Mouse (Mus musculus) limb, embryonic 13.5 days (tissue): ENCODE measurements at regions not wholly inside any gene's neighbourhood (a gene's known extent, or its start where the extent isn't known, plus 50 kb on each side); places are given as distances from the start of the nearest gene placed in this dataset.

ENCODE experiments used
- ATAC-seq: fragments of 200-750 bp; cut with Nextera tagmentation; 2 replicates; pipeline ENCODE4 v1.8.0; 2017; ENCODE audit warnings: low read depth, moderate number of reproducible peaks, moderate TSS enrichment; ENCODE audit not compliant: low FRiP score
- H3K27ac ChIP-seq: fragments of 300-500 bp; sonication (generic); 2 replicates; pipeline ENCODE4 v1.5.1; 2015; ENCODE audit warnings: inconsistent platforms, mild to moderate bottlenecking, moderate library complexity
- H3K27me3 ChIP-seq: fragments of 300-500 bp; sonication (generic); 2 replicates; pipeline ENCODE4 v1.6.1; 2015; ENCODE audit warnings: mild to moderate bottlenecking, inconsistent platforms
- H3K36me3 ChIP-seq: fragments of 300-500 bp; sonication (generic); 2 replicates; pipeline ENCODE4 v1.6.1; 2015; ENCODE audit warnings: inconsistent platforms, mild to moderate bottlenecking, moderate library complexity
- H3K4me1 ChIP-seq: fragments of 300-500 bp; sonication (generic); 2 replicates; pipeline ENCODE4 v1.6.1; 2015; ENCODE audit warnings: inconsistent platforms
- H3K4me2 ChIP-seq: fragments of 300-500 bp; sonication (generic); replicated peaks from 2 replicates; pipeline ENCODE4 v1.6.1; 2015; ENCODE audit warnings: inconsistent platforms, mild to moderate bottlenecking, moderate library complexity
- H3K4me3 ChIP-seq: fragments of 300-500 bp; sonication (generic); 2 replicates; pipeline ENCODE4 v1.5.1; 2015; ENCODE audit warnings: moderate library complexity, mild to moderate bottlenecking, inconsistent platforms
- H3K9ac ChIP-seq: fragments of 300-500 bp; sonication (generic); 2 replicates; pipeline ENCODE4 v1.6.1; 2015; ENCODE audit warnings: mild to moderate bottlenecking, inconsistent platforms
- H3K9me3 ChIP-seq: fragments of 300-500 bp; sonication (generic); 2 replicates; pipeline ENCODE4 v1.6.1; 2016; ENCODE audit warnings: inconsistent platforms
- WGBS: fragments of 180-500 bp; shearing (Covaris S2); methylation state at CpG from one replicate; pipeline ENCODE4 v1.1.7; 2015; 5-methylcytosine and 5-hydroxymethylcytosine counted together

DNA sequence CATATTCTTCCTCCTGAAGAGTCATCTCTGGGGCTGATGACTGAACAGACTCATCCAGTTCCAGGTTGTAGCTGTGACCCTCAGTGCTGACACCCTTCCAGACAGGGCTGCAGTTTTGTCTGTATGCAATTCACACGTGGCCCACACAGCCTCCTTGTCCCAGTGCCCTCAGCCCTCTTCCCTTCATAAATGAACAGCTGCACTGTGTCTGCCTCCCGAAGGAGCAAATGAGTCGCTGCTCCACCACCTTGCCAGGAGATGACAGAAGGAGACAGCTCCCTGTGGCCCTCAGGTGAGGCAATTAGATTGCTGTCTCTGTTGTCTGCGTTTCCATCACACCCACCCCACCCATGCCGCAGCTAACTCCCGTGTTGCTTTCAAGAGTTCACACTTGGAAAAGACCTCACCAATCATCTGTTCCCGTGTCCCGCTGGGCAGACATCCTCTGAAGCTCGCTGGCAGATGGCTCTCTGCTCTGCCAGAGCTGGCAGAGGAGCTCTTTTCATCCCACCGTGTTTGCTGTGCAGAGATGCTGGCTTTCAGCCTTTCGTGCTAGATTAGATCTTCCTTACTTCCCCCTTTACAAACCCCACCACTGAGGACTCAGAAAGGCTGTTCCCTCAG, 135.5 kb upstream of the Slc35f3 start:
- H3K27ac ChIP-seq, result no peak overlapping the region
- no peak overlapping the region for H3K9ac ChIP-seq
- no peak for ATAC-seq
- no peak overlapping the region for H3K4me3 ChIP-seq
- no peaks in the 10 kb centered on the region for H3K27me3 ChIP-seq
- H3K4me1 ChIP-seq, result no peaks in the 10 kb centered on the region
- no peak overlapping the region for H3K4me2 ChIP-seq
- H3K36me3 ChIP-seq, result no peaks in the 10 kb centered on the region
- 32% methylated on average over 11 of the region's 11 CpGs for WGBS
- H3K9me3 ChIP-seq, result no peaks in the 10 kb centered on the region

DNA sequence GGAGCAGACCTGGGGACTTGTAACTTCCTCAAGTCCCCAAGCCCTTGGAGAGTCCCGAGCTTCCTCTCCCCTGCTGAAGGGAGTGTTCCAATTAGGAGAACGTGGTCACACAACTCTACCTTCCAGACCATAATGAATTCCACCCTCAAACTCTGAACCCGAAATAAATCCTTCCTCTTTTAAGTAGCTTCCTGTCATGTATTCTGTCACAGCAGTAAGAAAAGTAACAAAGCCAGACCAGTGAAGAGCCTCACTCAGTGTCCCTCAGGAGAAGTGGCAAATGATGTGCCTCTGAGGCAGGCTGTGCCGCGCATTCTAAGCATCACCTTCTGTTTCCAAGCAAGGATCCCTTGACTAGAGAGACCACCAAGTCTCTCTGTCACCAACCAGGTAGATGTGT, 134.4 kb upstream of the Slc35f3 start:
- H3K36me3 ChIP-seq, result no peaks in the 10 kb centered on the region
- no peaks in the 10 kb centered on the region for H3K9me3 ChIP-seq
- 50% methylated on average over 5 of the region's 5 CpGs for WGBS
- no peak overlapping the region for H3K9ac ChIP-seq
- H3K4me1 ChIP-seq, result no peaks in the 10 kb centered on the region
- no peak for ATAC-seq
- H3K4me3 ChIP-seq, result no peak overlapping the region
- H3K4me2 ChIP-seq, result no peak overlapping the region
- no peak overlapping the region for H3K27ac ChIP-seq
- no peaks in the 10 kb centered on the region for H3K27me3 ChIP-seq

DNA sequence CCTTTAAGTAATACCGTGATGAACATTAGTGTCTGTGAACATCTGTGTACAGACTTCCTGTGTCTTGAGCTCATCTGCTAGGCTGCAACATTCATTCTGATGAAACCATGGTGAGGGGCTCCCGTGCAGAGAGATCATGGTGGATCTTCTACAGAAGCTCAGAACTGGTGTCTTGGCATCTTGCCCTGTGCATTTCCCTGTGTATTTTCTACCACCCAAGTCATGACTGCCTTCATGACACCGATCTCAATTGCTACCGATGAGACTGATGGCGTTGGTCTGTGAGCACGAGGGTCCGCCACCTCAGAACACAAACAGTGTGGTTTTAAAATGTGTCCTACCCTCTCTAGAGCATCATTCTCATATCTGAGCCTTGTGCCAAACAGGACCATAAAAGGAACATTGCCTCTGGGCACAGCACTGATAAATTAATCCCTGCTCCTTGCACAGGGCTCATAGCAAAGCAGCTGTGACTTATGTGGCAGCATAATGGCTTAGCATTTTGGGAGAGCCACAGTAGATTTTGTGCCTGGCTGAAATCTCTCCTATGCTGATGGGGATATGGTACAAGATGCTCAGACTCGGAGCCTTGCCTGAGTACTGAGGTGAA, 132.8 kb upstream of the Slc35f3 start:
- Histone ChIP-seq H3K36me3 (no peaks in the 10 kb centered on the region), H3K9ac (no peak overlapping the region), H3K4me1 (no peaks in the 10 kb centered on the region), H3K27me3 (no peaks in the 10 kb centered on the region), H3K4me2 (no peak overlapping the region), H3K9me3 (no peaks in the 10 kb centered on the region), H3K27ac (no peak overlapping the region), H3K4me3 (no peak overlapping the region)
- WGBS, result 81% methylated on average over 8 of the region's 8 CpGs
- no peak for ATAC-seq

DNA sequence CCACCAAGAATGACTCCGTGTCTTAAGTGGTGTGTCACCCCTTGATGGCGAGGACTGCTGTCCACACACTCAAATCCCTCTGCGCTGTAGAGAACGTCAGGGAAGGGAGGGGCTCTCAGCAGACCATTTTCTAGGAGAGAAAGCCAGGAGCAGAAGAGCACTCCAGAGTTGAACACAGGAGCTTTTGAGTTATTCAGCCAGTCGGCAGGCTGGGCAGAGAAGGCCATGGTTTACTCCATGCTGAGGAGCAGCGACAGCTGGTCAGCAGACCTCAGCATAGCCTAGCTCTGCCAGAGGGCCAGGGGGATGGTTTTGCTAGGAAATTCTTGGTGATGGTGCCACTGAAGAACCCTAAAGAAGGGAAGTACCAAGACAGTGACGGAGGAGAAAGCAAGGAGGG, 132.0 kb upstream of the Slc35f3 start:
- Histone ChIP-seq H3K4me2 (no peak overlapping the region), H3K4me3 (no peak overlapping the region), H3K36me3 (no peaks in the 10 kb centered on the region), H3K4me1 (no peaks in the 10 kb centered on the region), H3K27ac (no peak overlapping the region), H3K27me3 (no peaks in the 10 kb centered on the region), H3K9ac (no peak overlapping the region), H3K9me3 (no peaks in the 10 kb centered on the region)
- WGBS, result 78% methylated on average over 7 of the region's 7 CpGs
- no peak for ATAC-seq

DNA sequence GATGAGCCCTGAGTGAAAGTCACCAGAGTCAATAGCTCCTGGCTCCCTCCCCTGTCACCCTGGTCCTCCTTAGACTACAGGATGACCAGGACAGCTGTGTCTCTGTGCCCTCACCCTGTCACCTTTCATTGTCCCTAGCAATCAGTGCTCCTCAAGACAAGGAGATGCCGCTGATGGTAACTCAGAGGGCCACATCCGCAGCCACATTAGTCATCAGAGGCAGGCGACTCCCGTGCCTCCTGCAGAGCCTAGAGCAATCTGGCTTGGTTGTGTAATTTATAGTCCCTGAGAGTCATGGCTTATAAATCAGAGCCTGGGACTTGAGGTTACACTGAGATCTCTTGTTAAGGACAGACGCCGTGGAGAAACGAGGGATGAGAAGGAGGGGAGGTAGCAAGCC, 123.9 kb upstream of the Slc35f3 start:
- 16% methylated on average over 7 of the region's 7 CpGs for whole genome bisulfite sequencing
- Histone ChIP-seq H3K36me3 (no peaks in the 10 kb centered on the region), H3K4me2 (no peak overlapping the region), H3K9ac (no peak overlapping the region), H3K9me3 (no peaks in the 10 kb centered on the region), H3K27ac (no peak overlapping the region), H3K4me3 (no peak overlapping the region), H3K27me3 (no peaks in the 10 kb centered on the region), H3K4me1 (0 out of 2 replicates have a peak, but pooled peaks cover 3% of the 10 kb centered on the region)
- no peak for ATAC-seq

DNA sequence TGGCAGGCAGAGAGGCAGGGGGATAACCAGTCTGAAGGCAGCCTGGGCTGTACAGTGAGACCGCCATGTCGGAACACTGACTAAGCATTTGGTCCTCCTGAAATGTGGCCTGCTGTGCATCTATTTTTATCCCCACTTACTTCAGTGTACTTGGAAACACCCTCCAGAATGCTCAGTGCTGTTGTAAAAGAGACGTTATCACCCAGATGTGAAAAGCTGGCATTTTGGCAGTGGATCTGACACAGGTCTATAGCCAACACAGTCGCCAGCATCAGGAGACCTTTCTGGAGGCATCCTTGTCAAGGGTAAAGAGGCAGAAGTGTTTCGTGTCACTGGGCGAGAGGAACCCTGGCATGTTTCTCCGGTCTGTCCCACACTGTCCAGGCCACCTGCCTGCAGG, 122.1 kb upstream of the Slc35f3 start:
- Histone ChIP-seq H3K9ac (no peak overlapping the region), H3K27ac (no peak overlapping the region), H3K27me3 (no peaks in the 10 kb centered on the region), H3K4me1 (0 out of 2 replicates have a peak, but pooled peaks cover 3% of the 10 kb centered on the region), H3K4me3 (no peak overlapping the region), H3K9me3 (no peaks in the 10 kb centered on the region), H3K36me3 (no peaks in the 10 kb centered on the region), H3K4me2 (no peak overlapping the region)
- ATAC-seq, result no peak
- 86% methylated on average over 7 of the region's 7 CpGs for WGBS

DNA sequence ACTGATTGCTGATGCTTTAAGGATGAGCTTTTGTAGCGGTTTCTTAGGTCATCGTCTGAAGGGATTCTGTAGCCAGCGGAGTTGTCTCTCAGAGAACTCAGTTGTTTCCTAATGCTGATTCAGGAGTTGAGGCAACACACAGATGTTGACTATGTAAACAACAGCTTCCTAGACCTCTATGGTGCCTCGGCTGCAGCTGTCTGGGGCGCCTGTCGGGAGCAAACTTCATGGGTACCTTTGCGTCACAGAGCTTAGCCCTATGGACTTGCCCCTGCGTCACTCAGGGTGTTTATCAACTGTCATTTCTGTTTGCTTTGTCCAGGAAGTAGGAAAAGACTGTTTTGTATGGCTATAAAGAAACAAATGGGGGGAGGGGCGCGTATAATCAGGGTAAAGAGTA, 120.5 kb upstream of the Slc35f3 start:
- WGBS, result 86% methylated on average over 10 of the region's 10 CpGs
- H3K27me3 ChIP-seq, result no peaks in the 10 kb centered on the region

DNA sequence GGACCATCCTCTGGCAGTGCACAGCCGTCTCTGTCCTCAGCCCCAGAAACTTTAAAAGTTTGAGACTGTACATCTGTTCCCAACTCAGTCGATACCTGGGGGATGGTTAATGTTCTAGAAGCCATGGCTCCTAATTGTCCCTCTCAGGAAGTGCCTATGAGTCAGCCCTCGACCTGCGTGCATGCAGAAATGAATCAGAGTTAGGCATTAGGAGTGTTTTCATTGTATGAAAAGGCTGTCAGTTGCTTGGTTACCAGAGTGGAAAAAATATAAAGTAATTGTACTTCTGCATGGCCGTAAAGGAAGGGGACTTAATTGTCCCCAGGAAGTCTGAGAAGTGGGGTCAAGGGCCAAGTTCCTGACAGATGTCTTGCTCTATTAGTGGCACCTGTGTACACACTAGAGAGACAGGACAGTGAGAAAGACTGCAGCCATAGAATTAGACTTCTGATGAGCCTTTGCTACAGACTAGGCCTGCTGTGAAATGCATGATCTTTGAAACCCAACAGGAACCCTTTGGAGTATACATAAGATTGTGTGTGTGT, 109.5 kb upstream of the Slc35f3 start:
- Histone ChIP-seq H3K27ac (no peak overlapping the region), H3K4me2 (no peak overlapping the region), H3K4me3 (no peak overlapping the region), H3K9ac (no peak overlapping the region), H3K4me1 (no peaks in the 10 kb centered on the region), H3K27me3 (no peaks in the 10 kb centered on the region), H3K36me3 (no peaks in the 10 kb centered on the region), H3K9me3 (peaks cover 11% of the 10 kb centered on the region; the same call in 1 of the 2 replicates)
- no peak for ATAC-seq
- WGBS, result 47% methylated on average over 5 of the region's 5 CpGs

More for the DNA sequence above, 120.5 kb upstream of the Slc35f3 start:
- Histone ChIP-seq H3K4me3 (no peak overlapping the region), H3K9me3 (no peaks in the 10 kb centered on the region), H3K4me1 (0 out of 2 replicates have a peak, but pooled peaks cover 3% of the 10 kb centered on the region), H3K27ac (no peak overlapping the region), H3K4me2 (no peak overlapping the region), H3K9ac (no peak overlapping the region), H3K36me3 (no peaks in the 10 kb centered on the region)
- ATAC-seq, result no peak

DNA sequence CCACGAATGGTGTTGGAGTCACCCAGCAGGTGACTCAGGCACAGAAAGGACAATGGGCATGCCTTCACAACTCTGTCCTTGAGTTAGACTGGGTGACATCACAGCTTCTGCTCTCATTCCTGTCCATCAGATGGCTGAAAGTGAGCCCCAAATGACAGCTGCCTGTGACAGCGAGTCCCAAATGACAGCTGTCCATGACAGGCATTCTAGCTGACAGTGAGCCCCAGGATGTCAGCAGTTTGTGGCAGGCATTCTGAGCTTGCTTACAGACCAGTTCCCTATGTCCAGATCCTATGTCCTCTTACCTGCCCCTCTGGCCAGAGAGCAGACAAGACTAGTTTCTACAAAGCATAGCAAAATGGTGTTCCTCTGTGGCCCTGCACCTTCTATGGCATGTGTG, 102.7 kb upstream of the Slc35f3 start:
- H3K4me3 ChIP-seq, result no peak overlapping the region

DNA sequence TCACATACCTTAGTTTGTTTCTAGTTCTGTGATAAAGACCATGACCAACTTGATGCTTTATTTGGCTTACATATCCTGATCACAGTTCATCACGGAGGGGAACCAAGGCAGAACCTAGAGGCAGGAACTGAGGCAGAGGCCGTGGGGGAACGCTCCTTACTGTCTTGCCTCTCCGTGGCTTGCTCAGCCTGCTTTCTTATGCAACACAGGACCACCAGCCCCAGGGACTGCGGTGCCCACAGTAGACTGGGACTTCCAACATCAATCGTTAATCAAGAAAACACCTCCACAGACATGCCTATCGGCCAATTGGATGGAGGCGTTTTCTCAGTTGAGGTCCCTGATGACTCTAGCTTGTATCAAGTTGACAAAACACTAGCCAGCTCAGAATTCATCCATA, 87.8 kb upstream of the Slc35f3 start:
- no peak overlapping the region for H3K27ac ChIP-seq
- no peaks in the 10 kb centered on the region for H3K27me3 ChIP-seq
- no peaks in the 10 kb centered on the region for H3K36me3 ChIP-seq
- 84% methylated on average over 8 of the region's 8 CpGs for WGBS
- H3K4me2 ChIP-seq, result no peak overlapping the region
- no peaks in the 10 kb centered on the region for H3K4me1 ChIP-seq
- no peak overlapping the region for H3K4me3 ChIP-seq
- H3K9me3 ChIP-seq, result no peaks in the 10 kb centered on the region
- H3K9ac ChIP-seq, result no peak overlapping the region
- ATAC-seq, result no peak

More for the DNA sequence above, 102.7 kb upstream of the Slc35f3 start:
- no peaks in the 10 kb centered on the region for H3K4me1 ChIP-seq
- H3K9me3 ChIP-seq, result peaks cover 17% of the 10 kb centered on the region; the same call in 1 of the 2 replicates
- no peaks in the 10 kb centered on the region for H3K36me3 ChIP-seq
- H3K4me2 ChIP-seq, result no peak overlapping the region
- 92% methylated on average over 2 of the region's 2 CpGs for whole genome bisulfite sequencing
- no peaks in the 10 kb centered on the region for H3K27me3 ChIP-seq
- no peak overlapping the region for H3K9ac ChIP-seq
- no peak overlapping the region for H3K27ac ChIP-seq
- no peak for ATAC-seq

DNA sequence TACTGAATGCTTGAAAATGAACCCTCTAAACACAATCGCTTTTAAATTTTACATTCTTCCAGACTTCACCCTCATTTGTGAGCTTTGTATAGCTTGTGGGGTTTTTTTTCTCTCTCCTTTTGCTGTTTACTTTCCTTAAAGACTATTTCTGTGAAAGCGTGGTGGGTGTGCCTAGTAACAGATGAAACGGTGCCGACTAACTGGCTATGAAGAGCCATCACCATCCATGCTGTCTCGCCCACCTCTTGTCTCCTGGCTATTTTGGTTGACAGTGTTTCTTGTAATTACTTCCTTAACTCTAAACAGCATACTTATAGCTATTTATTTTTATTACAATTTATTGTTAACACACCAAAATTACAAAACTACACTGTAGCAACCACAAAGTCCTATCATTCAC, 85.6 kb upstream of the Slc35f3 start:
- 82% methylated on average over 5 of the region's 5 CpGs for WGBS
- no peak for ATAC-seq
- Histone ChIP-seq H3K4me2 (no peak overlapping the region), H3K9ac (no peak overlapping the region), H3K4me1 (no peaks in the 10 kb centered on the region), H3K9me3 (no peaks in the 10 kb centered on the region), H3K27ac (no peak overlapping the region), H3K4me3 (no peak overlapping the region), H3K27me3 (no peaks in the 10 kb centered on the region), H3K36me3 (no peaks in the 10 kb centered on the region)

DNA sequence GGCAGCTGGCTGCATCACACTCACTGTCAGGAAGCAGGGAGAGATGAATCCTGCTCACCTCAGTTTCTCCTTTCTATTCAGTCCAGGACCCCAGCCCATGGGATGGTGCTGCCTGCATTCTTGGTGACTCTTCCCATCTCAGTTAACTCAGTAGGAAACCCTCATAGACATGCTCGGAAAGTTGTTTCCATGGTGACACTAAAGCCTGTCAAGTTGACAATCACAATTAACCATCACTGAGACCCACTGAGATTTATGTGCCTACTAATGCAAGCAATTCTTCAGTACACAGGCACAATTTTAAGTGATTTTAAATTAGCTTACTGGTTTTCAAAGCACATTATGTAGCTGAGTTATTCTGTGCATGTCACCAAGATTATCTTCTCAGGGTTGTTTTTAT, 83.8 kb upstream of the Slc35f3 start:
- H3K9me3 ChIP-seq, result no peaks in the 10 kb centered on the region
- ATAC-seq, result no peak
- H3K4me3 ChIP-seq, result no peak overlapping the region
- 74% methylated on average over 1 of the region's 1 CpGs for WGBS
- no peak overlapping the region for H3K9ac ChIP-seq
- H3K36me3 ChIP-seq, result no peaks in the 10 kb centered on the region
- no peaks in the 10 kb centered on the region for H3K27me3 ChIP-seq
- H3K4me1 ChIP-seq, result no peaks in the 10 kb centered on the region
- no peak overlapping the region for H3K4me2 ChIP-seq
- H3K27ac ChIP-seq, result no peak overlapping the region

DNA sequence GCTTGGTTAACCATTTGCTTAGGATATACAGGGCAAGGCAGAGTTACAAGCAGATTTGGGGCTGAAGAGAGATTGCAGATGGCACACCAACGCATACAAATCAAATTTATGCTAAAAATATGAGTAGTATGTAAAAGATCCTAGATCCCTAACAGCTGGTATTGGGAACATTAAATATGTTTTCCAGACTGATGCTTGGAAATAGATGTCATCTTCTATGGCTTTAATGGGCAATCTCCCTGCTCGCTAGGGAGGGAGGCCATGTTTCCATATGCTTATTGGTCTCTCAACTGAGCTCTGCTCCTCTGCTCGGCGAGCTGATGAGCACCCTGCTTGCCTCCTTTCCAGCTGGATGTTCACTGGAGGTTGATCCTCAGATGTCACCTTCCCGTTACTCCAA, 82.0 kb upstream of the Slc35f3 start:
- WGBS, result 87% methylated on average over 5 of the region's 5 CpGs
- H3K9me3 ChIP-seq, result peaks cover 3% of the 10 kb centered on the region; the same call in 1 of the 2 replicates
- no peak for ATAC-seq

More for the DNA sequence above, 82.0 kb upstream of the Slc35f3 start:
- no peaks in the 10 kb centered on the region for H3K36me3 ChIP-seq
- H3K27ac ChIP-seq, result no peak overlapping the region
- H3K4me2 ChIP-seq, result no peak overlapping the region
- no peak overlapping the region for H3K4me3 ChIP-seq
- no peaks in the 10 kb centered on the region for H3K4me1 ChIP-seq
- no peaks in the 10 kb centered on the region for H3K27me3 ChIP-seq
- H3K9ac ChIP-seq, result no peak overlapping the region
